ENCODE assay signal across 23 mouse cellular contexts in the genomic region with DNA sequence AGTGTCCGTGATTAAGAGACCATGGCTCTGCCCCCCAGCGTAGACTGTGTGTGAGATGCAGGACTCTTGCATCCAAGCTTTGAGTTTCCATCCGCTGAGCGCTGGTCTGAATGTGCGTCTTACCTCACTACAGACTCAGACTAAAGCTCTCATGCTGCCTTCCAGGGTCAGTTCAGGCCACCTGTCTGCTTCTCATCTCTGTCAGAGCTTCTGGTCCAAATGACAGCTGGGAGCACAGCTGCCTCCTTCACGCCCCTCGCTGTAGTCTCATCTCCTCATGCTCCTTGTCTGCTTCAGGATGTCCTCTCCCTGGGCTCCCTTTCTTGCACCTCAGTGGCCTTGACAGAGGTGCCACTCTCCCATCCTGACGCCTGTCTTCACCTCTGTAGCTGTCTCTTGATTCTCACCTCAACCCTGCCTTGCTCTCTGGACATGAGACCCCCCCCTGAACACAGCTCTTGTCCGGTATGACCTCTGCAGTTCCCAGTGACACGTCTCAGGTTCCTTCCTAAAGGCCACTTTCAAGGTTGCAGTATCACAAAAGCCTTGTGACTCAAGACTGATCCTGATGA.
A peak's percentile ranks its signal among the peaks of the same experiment; 100 is the strongest.
DNase-seq lines count a peak whose midpoint lies in the region; ATAC-seq lines count a peak whose summit lies in the region.
"Had no signal": no experiment of that assay in that cellular context is flagged by ENCODE, and none has a peak within 500 bp of the region (broad histone marks: within the 10 kb centered on the region; RNA-seq: fewer than 3 reads in every experiment).

No protein-coding gene starts in this region.

- 78% methylated on average over 10 of the region's 10 CpGs for WGBS in limb, embryonic 13.5 days
- whole genome bisulfite sequencing in limb, embryonic 10.5 days = 74% methylated on average over 10 of the region's 10 CpGs

- no peaks in the 10 kb centered on the region for H3K36me3 ChIP-seq in limb, embryonic 13.5 days
- 0 out of 2 replicates have a peak, but pooled peaks cover 1% of the 10 kb centered on the region for H3K36me3 ChIP-seq in limb, embryonic 10.5 days
- H3K36me3 ChIP-seq: kidney, embryonic 15.5 days had no signal

- peak; percentile 48 for ATAC-seq in limb, embryonic 13.5 days (ENCODE audit: low FRiP score, low read depth)
- ATAC-seq: forebrain, embryonic 16.5 days; hindbrain, postnatal 0 days; intestine, embryonic 16.5 days had no signal

- no peak overlapping the region for H3K9ac ChIP-seq in limb, embryonic 13.5 days
- H3K9ac ChIP-seq: kidney, embryonic 15.5 days; neural tube, embryonic 12.5 days had no signal

- H3K4me3 ChIP-seq in limb, embryonic 13.5 days = no peak overlapping the region
- H3K4me3 ChIP-seq in limb, embryonic 10.5 days = no peak overlapping the region
- H3K4me3 ChIP-seq: hindbrain, embryonic 10.5 days; kidney, embryonic 15.5 days; neural tube, embryonic 12.5 days had no signal

- peak; percentile 30 to 46 for DNase-seq in heart, adult 18-20 months
- no peak for DNase-seq in heart, postnatal 36 days
- DNase-seq in limb, embryonic 10.5 days (ENCODE audit: low spot score) = no peak
- peak; percentile 26 for DNase-seq in heart, postnatal 4 days
- DNase-seq in layer of hippocampus, postnatal 36 days = no peak
- DNase-seq in cerebellum, adult 11 months = no peak
- DNase-seq: adrenal gland, postnatal 10 days; cerebellum, adult 2 months; cerebellum, postnatal 36 days; embryo, embryonic 11 days; kidney, postnatal 36 days; lung, postnatal 4 days; midbrain, embryonic 14.5 days; retina, postnatal 1 day; right cerebral cortex, postnatal 25 days; thymus, postnatal 14 days had no signal

- H3K27ac ChIP-seq in limb, embryonic 13.5 days = no peak overlapping the region
- H3K27ac ChIP-seq in limb, embryonic 10.5 days = no peak overlapping the region
- H3K27ac ChIP-seq: hindbrain, embryonic 10.5 days; hindbrain, postnatal 0 days; kidney, embryonic 15.5 days; neural tube, embryonic 12.5 days had no signal

- no peaks in the 10 kb centered on the region for H3K9me3 ChIP-seq in limb, embryonic 13.5 days
- H3K9me3 ChIP-seq in limb, embryonic 10.5 days (replicated peaks) = no peaks in the 10 kb centered on the region
- H3K9me3 ChIP-seq: hindbrain, embryonic 10.5 days; kidney, embryonic 15.5 days; neural tube, embryonic 12.5 days had no signal

- H3K4me1 ChIP-seq in limb, embryonic 13.5 days = 0 out of 2 replicates have a peak, but pooled peaks cover 7% of the 10 kb centered on the region
- H3K4me1 ChIP-seq in limb, embryonic 10.5 days = peaks cover 16% of the 10 kb centered on the region; the same call in 1 of the 2 replicates
- H3K4me1 ChIP-seq: kidney, embryonic 15.5 days had no signal

- H3K27me3 ChIP-seq in limb, embryonic 13.5 days = no peaks in the 10 kb centered on the region
- H3K27me3 ChIP-seq in limb, embryonic 10.5 days (ENCODE audit: low read depth, poor library complexity, severe bottlenecking) = no peaks in the 10 kb centered on the region
- H3K27me3 ChIP-seq: kidney, embryonic 15.5 days; neural tube, embryonic 12.5 days had no signal

- H3K4me2 ChIP-seq in limb, embryonic 13.5 days (replicated peaks) = no peak overlapping the region
- H3K4me2 ChIP-seq: kidney, embryonic 15.5 days; neural tube, embryonic 12.5 days had no signal

- intact Hi-C loops in heart, postnatal 36 days (cut with DNase I) = loop anchor here (5.0 kb wide), 1 partner anchor 85 kb away; the partner anchor contains the start of gene Ank

Comparison
In these comparisons a context has a peak if more than half of its experiments do, and no peak if none do; other contexts are left out.
1. DNase-seq: peak in heart, adult 18-20 months (2 of 2) and heart, postnatal 4 days (single experiment); none in heart, postnatal 36 days (0 of 2), limb, embryonic 10.5 days (single experiment), layer of hippocampus, postnatal 36 days (0 of 2) and cerebellum, adult 11 months (single experiment).